Mouse (Mus musculus) megakaryocyte, adult 5-6 weeks (primary cell): ENCODE results near the gene Crip3. TPM values are rescaled to one million over a fixed set of nuclear protein-coding genes. Genes with fewer than 3 reads are reported as not detected.

Experiments
- ATAC-seq: 2 replicates; pipeline ENCODE4 v1.8.0; 2016; ENCODE audit warnings: mild to moderate bottlenecking, inconsistent platforms; ENCODE audit not compliant: poor library complexity, severe bottlenecking
- total RNA-seq, 2 experiments: library from RNA; stranded (forward) in 1 of 2; stranded (reverse) in 1 of 2; fragments of 153-499, 151-499 nt in 1 of 2; fragments of 221-1000, 200-1000 nt in 1 of 2; gene quantifications; 2 replicates each; pipeline versions ENCODE4 v1.2.3 to v1.2.4; 2015 to 2017

The Crip3 gene
- total RNA-seq (2015) (not detected in 2 replicates), total RNA-seq (2017) (not detected in 2 replicates)

DNA sequence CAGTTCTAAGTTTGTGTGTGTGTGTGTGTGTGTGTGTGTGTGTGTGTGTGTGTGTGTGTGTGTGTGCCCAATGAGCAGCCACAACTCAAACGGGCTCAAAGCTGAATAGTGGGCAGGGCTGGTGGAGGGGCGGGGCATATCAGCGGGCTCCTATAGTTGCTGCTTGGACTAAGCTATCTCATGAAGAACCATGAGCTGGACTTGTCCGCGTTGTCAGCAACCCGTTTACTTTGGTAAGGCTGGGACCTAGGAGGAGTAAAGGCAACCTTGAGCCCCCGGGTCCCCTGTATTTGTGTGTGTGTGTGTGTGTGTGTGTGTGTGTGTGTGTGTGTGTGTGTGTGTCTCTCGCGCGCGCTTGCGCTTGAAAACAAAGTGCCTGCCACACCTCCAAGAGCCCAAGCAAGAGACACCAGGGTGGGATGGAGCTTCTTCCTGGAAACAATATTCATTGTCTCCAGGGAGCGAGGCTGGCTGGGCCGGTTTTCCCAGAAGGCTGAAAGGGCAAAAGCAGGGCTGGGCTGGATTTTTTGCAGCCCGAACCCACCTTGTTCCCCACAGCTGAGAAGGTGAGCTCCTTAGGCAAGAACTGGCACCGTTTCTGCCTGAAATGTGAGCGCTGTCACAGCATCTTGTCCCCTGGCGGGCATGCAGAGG lies at the start of gene Crip3:
Gene Crip3, plus strand, starts transcription at position 166 of the 654 bp plus-strand sequence.
- ATAC-seq = no peak

DNA sequence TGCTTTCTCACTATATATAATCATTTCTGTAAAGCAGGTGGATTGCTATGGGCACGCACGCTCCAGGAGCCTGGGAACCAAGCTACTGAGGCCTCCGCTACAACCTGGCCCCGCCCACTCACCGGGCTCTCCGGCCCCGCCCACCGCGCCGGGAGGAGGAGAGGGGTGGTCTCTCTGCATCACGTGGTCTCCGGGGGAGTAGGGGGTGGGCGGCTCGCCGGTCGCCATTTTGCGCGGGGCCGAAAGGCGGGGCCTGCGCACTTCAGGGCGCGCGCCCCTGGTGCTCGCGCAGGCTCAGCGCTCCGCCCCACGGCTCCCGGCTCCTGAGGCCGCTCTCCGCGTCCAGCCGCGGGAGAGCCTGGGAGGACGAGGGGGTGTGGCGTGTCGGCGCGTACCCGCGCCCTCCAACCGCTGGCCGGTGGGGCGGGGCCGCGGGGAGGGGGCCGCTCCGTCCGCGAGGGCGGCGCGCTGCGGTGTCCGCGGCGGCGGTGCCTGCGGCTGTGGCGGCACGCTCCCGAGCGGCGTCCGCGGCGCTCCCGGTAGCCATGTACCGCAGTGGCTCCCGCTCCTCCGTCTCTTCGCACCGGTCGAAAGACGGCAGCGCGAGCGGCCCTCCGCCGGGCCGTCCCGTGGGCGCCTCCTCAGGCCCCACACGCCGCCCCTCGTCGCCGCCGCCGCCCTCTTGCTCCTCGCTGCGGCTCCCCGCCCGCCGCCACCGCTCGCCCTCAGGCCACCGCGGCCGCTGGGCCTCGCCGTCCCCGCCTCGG lies 45.2 kb upstream of the Crip3 start, which contains the start of gene Zfp318:
Gene Zfp318, plus strand, starts transcription at position 438 of the 767 bp plus-strand sequence.
- peak; percentile 94 for ATAC-seq

- ATAC-seq = no peak
These were observed 44.5 kb upstream of the Crip3 start for GRCm38 (mm10) chr17:46384061-46384801.

GRCm38 (mm10) chr17:46388200-46388599 lies 40.5 kb upstream of the Crip3 start:
- no peak for ATAC-seq

- ATAC-seq = no peak
These were observed 35.7 kb upstream of the Crip3 start for GRCm38 (mm10) chr17:46393012-46393411.

GRCm38 (mm10) chr17:46394631-46395030 lies 34.1 kb upstream of the Crip3 start:
- ATAC-seq = no peak

- ATAC-seq = no peak
These were observed 20.2 kb upstream of the Crip3 start for GRCm38 (mm10) chr17:46408478-46408877.

- no peak for ATAC-seq
These were observed 10.1 kb upstream of the Crip3 start for GRCm38 (mm10) chr17:46418628-46419027.

GRCm38 (mm10) chr17:46419717-46420116 lies 9.0 kb upstream of the Crip3 start:
- ATAC-seq = no peak

DNA sequence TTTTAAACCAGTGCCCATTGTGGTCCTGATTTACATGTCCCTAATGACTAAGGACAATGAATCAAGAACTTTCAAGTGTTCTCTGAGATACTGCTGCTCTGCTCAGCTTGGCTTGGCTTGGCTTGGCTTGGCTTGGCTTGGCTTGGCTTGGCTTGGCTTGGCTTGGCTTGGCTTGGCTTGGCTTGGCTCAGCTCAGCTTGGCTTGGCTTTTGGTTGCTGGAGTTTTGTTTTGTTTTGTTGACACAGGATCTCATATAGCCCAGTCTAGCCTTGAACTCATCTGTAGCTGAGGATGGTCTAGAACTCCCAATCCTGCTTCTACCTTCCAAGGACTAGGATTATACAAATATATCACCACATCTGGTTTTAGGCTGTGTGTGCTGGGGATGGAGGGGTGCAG lies 2.2 kb upstream of the Crip3 start:
- ATAC-seq = no peak

GRCm38 (mm10) chr17:46433627-46434026 lies 4.9 kb downstream of the Crip3 start:
- ATAC-seq = no peak

- no peak for ATAC-seq
These were observed 8.1 kb downstream of the Crip3 start for GRCm38 (mm10) chr17:46436672-46437366.

GRCm38 (mm10) chr17:46438298-46438873 lies 9.7 kb downstream of the Crip3 start, which contains the start of gene Slc22a7:
Gene Slc22a7 (minus strand): TSS chr17:46438457.
- ATAC-seq = no peak

GRCm38 (mm10) chr17:46439176-46439575 lies 10.4 kb downstream of the Crip3 start:
- no peak for ATAC-seq

- no peak for ATAC-seq
These were observed 16.3 kb downstream of the Crip3 start for GRCm38 (mm10) chr17:46444839-46445579.

GRCm38 (mm10) chr17:46446264-46446663 lies 17.5 kb downstream of the Crip3 start:
- ATAC-seq = no peak

DNA sequence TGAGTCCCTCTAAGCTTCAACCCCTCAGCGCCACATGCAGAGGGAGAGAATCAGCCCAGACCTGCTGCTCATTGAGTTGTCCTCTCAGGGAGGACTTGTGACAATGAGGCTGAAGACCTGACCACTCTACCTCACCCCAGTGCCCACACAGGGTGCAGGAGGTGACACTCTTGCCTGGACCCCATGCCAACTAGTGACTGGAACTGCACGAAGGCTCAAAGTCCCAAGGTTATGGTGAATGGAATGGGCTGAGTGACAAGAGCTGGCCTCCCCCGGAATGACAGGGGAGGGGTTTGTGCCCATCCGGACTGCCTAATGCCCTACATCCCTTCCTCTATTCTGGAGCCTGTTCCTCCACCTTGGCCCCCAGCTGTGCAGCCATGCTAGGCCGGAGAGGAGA lies 24.0 kb downstream of the Crip3 start:
- ATAC-seq = no peak

DNA sequence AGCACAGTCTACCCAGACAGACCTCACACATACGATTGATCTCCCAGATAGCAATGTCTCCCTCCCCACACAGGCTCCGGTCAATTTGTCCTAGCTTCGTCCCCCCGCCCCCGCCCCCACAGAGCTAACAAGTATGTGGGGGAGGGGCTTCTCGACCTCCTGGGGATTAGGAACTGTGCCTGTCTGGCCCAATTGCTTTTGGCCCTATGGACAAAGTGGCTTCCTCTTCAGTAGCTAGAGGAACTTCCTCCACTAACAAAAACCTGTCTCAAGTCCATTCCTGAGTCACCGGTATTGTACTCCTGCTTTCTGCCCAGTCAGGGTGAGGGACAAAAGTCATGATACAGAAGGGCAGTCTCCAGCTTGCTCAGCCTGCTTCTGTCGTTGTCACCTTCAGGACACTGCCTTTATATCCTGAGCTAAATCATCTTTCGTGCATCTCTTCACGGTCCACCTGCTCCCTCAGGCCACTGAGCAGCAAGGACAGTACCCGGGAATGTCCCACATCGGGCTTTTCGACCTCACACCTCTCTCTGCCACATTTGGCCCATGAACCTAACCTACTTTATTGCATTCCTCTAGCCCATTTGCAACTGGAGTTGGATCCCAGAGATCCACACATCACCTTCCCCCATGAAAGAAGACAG lies 24.7 kb downstream of the Crip3 start:
- no peak for ATAC-seq

DNA sequence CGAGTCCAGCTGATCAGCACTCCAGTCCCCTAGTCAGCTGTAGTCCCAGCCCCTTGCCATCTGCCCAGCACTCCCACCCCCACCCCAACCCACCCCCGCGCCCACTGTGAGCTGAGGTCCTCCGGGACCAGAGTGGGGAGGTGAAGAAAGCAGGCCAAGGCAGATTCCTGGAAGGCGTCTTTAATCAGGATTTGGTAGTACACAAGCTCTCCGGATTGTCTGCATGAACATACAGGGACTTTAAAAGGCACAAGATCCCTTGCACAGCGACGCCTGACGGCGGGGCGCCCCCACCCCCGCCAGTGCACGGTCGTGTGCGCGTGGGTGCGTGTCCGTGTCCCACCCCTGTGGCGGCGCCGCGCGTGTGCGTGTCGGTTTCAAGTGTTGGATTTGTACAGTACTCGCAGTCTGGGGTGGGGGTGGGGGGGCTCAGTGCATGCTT lies 25.3 kb downstream of the Crip3 start:
- no peak for ATAC-seq
